Mouse (Mus musculus): ENCODE data around the gene Rflnb.
A peak's percentile ranks its signal among the peaks of the same experiment; 100 is the strongest.
"Not testable (repeated sequence)": the region's sequence is repeated elsewhere in the genome, so short reads cannot be mapped to it uniquely, and the experiment has no call there.

The Rflnb gene

GRCm38 (mm10) chr11:76037581-76038294 is 10.2 kb upstream of the Rflnb start:
- no peak for DNase-seq (ENCODE audit: low spot score in 2 of 2)

- no peak for DNase-seq (ENCODE audit: low spot score in 2 of 2)
Observed at GRCm38 (mm10) chr11:76035182-76035581, 7.6 kb upstream of the Rflnb start.

- DNase-seq (ENCODE audit: low spot score in 2 of 2), result peak in 1 of 2 experiments; percentile 33
Observed at GRCm38 (mm10) chr11:76033836-76034235, 6.3 kb upstream of the Rflnb start.

DNA sequence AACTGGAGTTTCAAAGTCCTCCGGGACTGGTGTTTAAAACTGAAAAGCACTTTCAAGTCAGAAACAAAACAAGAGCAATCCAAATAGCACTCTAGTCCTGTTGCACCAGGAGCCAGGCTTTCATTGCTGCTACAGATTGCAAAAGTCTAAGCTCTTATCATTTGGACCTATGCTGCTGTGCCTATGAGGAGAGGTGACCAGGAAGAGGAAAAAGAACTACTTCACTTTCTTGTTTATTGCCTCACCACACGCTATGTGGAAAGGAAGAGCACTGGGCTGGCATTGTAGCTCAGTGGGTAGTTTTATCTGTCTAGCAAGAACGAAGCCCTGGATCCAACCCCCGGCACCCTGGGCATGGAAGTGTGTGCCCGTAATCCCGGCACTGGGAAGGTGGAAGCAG is 5.8 kb upstream of the Rflnb start:
- no peak for DNase-seq (ENCODE audit: low spot score in 2 of 2)

- DNase-seq (ENCODE audit: low spot score in 2 of 2), result no peak
Observed at GRCm38 (mm10) chr11:76028072-76028465, 487 bp upstream of the Rflnb start.

DNA sequence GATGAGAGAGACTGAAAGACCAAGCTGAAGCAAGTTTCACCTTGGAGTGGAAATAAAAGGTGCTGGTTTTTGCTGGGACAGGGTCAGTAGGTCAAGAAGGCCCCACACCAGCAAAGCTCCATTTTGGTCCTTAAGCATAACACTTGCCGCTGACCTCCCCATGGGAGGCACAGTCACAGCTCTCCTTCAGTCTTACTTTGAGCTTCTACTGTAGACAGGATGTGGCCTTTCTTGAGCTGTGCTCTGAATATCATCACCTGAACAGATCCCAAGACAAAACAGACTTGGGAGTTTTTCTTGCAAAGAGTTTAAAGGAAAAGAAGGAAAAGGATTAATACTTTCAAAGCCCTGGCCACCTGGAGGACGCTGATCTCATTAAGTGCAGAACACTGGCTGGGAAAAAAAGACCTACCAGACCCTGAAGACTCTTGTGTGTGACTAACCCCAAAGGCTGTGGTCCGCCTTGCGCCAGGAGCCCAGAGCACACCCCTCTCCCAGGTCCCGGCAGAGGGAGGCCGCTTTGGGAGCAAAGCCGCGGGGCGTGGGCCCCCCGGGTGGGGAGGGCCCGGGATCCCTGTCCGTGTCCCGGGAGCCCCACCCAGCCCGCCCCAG is 949 bp downstream of the Rflnb start:
- DNase-seq (ENCODE audit: low spot score in 2 of 2), result no peak

DNA sequence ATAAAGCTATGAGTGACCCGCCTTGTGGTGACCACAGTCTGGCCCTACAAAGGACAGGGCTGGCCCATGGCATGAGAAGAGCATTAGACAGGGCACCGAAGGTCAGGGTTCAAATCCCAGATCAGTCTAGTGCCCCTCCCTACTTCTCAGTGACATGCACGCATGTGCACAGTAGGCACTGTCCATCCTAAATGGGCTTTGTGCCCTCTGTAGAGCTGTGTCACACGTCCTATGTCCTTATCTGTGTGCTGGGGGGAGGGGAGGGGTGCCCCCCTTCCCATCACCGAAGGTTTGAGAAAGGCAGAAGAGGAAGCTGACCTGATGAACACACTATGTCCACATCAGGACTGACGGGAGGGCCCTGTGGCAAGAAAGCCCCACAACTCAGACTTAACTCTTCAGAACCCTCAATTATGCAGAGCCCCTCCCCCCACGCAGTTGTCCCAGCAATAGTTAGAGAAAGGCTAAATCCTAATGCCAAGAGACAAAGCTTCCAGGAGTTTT is 2.5 kb downstream of the Rflnb start:
- DNase-seq (ENCODE audit: low spot score in 2 of 2), result no peak

DNA sequence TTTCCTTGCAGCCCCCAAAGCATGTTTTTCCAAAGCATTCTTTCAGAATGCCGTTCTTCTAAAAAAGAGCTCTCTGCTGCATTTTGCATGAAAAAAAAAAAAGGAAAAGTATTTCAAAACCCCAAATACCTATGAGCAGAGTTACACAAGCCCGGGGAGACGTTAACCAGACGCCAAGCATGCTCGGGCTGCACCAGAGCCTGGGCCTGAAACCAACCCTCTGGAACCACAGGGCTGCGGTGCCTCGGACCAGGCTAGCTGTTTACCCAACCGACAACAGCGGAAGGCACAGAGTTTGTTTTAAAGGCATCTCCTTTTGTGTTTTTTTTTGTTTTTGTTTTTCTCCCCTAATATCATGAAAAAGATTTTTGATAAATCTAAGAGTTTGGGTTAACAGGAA is 6.7 kb downstream of the Rflnb start:
- DNase-seq (ENCODE audit: low spot score in 2 of 2), result no peak

DNA sequence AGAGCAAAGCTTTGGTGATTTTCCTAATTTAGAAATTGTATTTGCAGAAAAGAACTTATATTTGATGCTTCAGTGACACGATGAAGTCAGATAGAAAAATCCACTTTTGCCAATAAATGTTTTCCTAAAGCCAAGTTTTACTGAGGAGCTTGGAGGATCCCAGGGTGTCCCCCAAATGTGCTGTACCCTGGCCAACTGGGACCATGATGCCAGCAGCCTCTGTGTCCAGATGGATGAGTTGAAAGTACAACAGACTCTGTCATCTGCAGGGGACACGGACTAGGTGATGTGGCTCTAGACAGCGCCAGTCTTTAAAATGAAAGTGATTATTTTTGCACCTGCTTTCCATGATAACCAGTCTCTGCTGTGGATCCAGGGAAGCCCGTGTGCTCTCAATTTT is 7.7 kb downstream of the Rflnb start:
- DNase-seq (ENCODE audit: low spot score in 2 of 2), result no peak

GRCm38 (mm10) chr11:76015814-76016213 is 11.8 kb downstream of the Rflnb start:
- no peak for DNase-seq (ENCODE audit: low spot score in 2 of 2)

GRCm38 (mm10) chr11:76015251-76015650 is 12.3 kb downstream of the Rflnb start:
- DNase-seq (ENCODE audit: low spot score in 2 of 2), result no peak

DNA sequence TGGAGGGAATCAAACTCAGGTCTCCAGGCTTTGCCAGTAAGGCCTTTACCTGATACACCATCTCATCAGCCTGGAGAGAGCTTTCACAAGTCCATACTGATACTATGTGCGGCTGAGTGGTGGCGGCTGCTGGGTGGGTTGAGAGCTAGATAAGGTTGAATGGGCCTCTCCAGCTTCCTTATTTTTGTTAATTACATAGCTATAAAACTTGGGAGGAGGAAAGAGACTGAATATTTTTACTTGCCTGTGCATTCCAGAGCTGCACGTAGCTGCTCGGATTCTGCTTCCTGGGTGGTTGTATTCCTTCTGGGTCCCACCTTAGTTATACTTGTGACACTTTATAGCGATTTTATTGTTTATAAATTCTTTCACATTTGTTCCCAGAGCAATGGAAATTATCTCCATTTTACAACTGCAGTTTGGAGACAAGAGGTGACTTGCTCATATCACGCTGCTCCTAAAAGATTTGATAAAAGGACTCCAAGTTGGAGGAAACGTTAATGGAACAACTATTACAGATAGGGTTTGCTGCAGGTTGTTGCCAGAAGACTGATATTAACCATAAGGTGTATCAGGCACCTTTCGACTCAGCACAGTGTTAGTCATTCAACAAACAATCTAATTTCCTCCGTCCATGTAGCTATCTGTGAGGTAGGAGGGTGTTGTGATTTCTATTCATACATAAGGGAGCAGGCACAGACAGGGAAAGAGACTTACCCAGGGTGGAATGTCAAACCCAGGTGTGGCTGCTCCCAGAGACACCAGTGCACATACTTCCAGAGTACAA is 16.6 kb downstream of the Rflnb start:
- DNase-seq (ENCODE audit: low spot score in 2 of 2), result no peak

- no peak for DNase-seq (ENCODE audit: low spot score in 2 of 2)
Observed at GRCm38 (mm10) chr11:76009101-76009500, 18.5 kb downstream of the Rflnb start.

- no peak for DNase-seq (ENCODE audit: low spot score in 2 of 2)
Observed at GRCm38 (mm10) chr11:76008162-76008561, 19.4 kb downstream of the Rflnb start.

- not testable (repeated sequence) for DNase-seq (ENCODE audit: low spot score in 2 of 2)
Observed at GRCm38 (mm10) chr11:76004276-76004675, 23.3 kb downstream of the Rflnb start.

GRCm38 (mm10) chr11:76001237-76001878 is 26.2 kb downstream of the Rflnb start:
- DNase-seq (ENCODE audit: low spot score in 2 of 2), result no peak

DNA sequence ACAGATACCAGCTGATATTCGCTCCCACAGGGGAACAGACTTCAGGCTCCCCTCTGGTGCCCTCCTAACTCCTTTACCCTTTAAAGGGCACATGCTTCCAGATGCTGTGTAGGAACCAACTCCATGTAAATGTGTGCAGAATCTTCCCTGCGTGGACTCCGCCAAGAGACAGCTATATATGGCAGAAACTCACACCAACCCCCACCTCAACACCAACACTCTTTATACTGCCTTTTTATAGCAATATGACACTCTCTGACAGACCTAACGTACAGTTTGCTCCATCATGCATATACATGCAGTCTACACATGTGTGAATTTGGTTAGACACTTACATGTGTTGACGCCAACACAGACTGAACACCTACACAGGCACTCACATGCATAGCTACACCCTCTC is 26.9 kb downstream of the Rflnb start:
- DNase-seq (ENCODE audit: low spot score in 2 of 2), result peak; percentile 16 to 21

DNA sequence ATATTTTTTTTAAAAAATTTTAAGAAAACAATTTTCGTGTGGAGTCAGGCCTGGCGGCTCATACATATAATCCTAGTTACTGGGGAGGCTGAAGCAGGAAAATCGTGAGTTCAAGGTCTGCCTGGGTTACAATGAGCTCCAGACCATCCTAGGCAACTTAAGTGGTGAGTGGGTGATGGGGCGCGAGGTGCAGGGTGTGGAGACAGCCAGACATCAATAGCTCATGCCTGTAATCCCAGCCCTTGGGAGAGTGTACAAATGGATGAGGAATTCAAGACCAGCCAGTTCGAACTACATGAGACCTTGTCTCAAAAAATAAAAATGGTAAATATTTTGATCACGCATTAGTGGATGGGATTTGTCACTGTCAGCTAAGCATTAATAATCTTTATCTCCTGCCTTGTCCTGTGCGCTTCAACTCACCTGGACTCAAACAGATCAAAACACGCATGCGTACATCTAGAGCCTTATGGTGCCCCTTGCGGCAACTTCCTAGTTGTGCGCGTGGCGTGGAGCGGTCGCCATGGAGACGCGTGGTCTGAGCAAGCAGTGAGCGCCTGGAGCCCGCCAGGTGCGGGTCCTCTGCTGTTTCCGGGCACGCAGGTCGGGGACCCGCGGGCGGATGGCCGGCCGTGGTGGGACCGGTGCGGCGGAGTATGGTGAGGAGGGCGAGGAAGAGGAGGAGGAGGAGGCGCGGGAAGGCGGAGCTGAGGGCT is 28.0 kb downstream of the Rflnb start, which contains the start of gene 1700016K19Rik:
TSS of gene 1700016K19Rik (plus strand) at position 473 of the 716 bp plus-strand sequence.
- peak; percentile 85 to 88 for DNase-seq (ENCODE audit: low spot score in 2 of 2)

DNA sequence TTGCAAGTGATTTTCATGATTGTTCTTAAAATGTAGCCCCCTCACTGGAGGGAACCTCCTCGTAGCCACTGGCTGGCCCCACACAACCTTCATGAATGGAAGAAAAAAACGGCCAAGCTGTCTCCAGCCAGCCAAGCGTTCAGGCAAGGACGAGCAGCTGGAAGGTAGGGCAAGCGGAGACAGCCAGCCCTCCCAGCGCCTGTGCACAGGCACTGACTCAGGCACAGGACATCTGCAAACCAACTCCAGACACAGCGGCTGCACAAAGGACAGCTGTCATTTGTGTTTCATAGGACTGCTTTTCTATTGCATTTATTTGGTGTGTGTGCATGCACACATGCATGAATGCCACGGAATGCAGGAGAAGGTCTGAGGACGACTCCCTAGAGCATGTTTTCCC is 33.2 kb downstream of the Rflnb start:
- DNase-seq (ENCODE audit: low spot score in 2 of 2), result no peak

DNA sequence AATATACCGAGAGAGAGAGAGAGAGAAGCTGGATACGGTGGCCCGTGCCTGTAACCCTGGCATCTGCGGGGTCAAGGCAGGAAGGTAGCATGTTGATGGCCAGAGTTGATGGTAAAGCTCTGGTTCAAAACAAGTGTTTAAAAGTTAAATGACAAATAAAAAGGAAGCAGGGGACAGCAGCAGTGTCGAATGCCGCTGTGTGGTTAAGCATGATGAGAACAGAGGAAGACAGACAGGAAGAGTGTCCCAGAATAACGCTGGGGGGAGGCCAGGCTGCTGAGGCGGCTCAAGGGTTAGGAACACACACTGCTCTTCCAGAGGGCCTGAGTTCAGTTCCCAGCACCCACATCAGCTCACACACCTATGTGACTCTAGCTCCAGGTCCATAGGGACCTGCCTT is 35.1 kb downstream of the Rflnb start:
- DNase-seq (ENCODE audit: low spot score in 2 of 2), result no peak

- no peak for DNase-seq (ENCODE audit: low spot score in 2 of 2)
Observed at GRCm38 (mm10) chr11:75991911-75992310, 35.7 kb downstream of the Rflnb start.

All from right cerebral cortex, adult 2 months (tissue).